Mouse (Mus musculus) neural tube, embryonic 12.5 days (tissue): ENCODE measurements around the gene Xlr5b. TPM values are rescaled to one million over a fixed set of nuclear protein-coding genes. Genes with fewer than 3 reads are reported as not detected.
"Not testable (repeated sequence)": the region's sequence is repeated elsewhere in the genome, so short reads cannot be mapped to it uniquely, and the experiment has no call there.

Source experiments
- ATAC-seq: fragments of 200-750 bp; cut with Nextera tagmentation; 2 replicates; pipeline ENCODE4 v1.8.0; 2017; ENCODE audit warnings: low read depth, mild to moderate bottlenecking, moderate TSS enrichment, moderate library complexity; ENCODE audit not compliant: low FRiP score
- H3K27ac ChIP-seq: fragments of 300-500 bp; sonication (generic); 2 replicates; pipeline ENCODE4 v1.5.1; 2016
- H3K27me3 ChIP-seq: fragments of 300-500 bp; sonication (generic); replicated peaks from 2 replicates; pipeline ENCODE4 v1.6.1; 2016; ENCODE audit warnings: mild to moderate bottlenecking
- H3K36me3 ChIP-seq: fragments of 300-500 bp; sonication (generic); 2 replicates; pipeline ENCODE4 v1.6.1; 2016; ENCODE audit warnings: mild to moderate bottlenecking
- H3K4me1 ChIP-seq: fragments of 300-500 bp; sonication (generic); 2 replicates; pipeline ENCODE4 v1.6.1; 2016
- H3K4me2 ChIP-seq: fragments of 300-500 bp; sonication (generic); replicated peaks from 2 replicates; pipeline ENCODE4 v1.6.1; 2016; ENCODE audit warnings: mild to moderate bottlenecking
- H3K4me3 ChIP-seq: fragments of 300-500 bp; sonication (generic); 2 replicates; pipeline ENCODE4 v1.5.1; 2016
- H3K9ac ChIP-seq: fragments of 300-500 bp; sonication (generic); 2 replicates; pipeline ENCODE4 v1.6.1; 2016; ENCODE audit warnings: mild to moderate bottlenecking
- H3K9me3 ChIP-seq: fragments of 300-500 bp; sonication (generic); 2 replicates; pipeline ENCODE4 v1.6.1; 2016; ENCODE audit warnings: mild to moderate bottlenecking
- WGBS: fragments of 180-500 bp; shearing (Covaris S2); methylation state at CpG from one replicate; pipeline ENCODE4 v1.1.7; 2016; 5-methylcytosine and 5-hydroxymethylcytosine counted together
- polyA plus RNA-seq: library from polyadenylated mRNA; unstranded; fragments of >200 nt; fragmentation: Nextera tagmentation; extraction: Ambion mirVana; gene quantifications from 2 replicates; pipeline ENCODE4 v1.2.1, GENCODE M21; 2016

Gene Xlr5b
- not detected in 2 replicates for polyA plus RNA-seq

- H3K27ac ChIP-seq, H3K4me3 ChIP-seq, H3K4me1 ChIP-seq, H3K4me2 ChIP-seq, H3K36me3 ChIP-seq, H3K27me3 ChIP-seq, H3K9me3 ChIP-seq, H3K9ac ChIP-seq, ATAC-seq: not testable (repeated sequence)
- no CpG with 5 or more reads among the region's 20 CpGs for WGBS
Measured at GRCm38 (mm10) chrX:73148496-73148895, at the start of gene Xlr5b. Gene Xlr5b, plus strand, starts transcription at chrX:73148796.

GRCm38 (mm10) chrX:73116747-73117146 lies 31.8 kb upstream of the Xlr5b start, which contains the start of gene Gm14685:
Gene Gm14685, plus strand, starts transcription at chrX:73117047.
- not testable (repeated sequence) for ATAC-seq, H3K9ac ChIP-seq, H3K4me2 ChIP-seq, H3K4me1 ChIP-seq, H3K4me3 ChIP-seq, H3K36me3 ChIP-seq, H3K27ac ChIP-seq, H3K9me3 ChIP-seq, H3K27me3 ChIP-seq
- no CpG with 5 or more reads among the region's 7 CpGs for WGBS

DNA sequence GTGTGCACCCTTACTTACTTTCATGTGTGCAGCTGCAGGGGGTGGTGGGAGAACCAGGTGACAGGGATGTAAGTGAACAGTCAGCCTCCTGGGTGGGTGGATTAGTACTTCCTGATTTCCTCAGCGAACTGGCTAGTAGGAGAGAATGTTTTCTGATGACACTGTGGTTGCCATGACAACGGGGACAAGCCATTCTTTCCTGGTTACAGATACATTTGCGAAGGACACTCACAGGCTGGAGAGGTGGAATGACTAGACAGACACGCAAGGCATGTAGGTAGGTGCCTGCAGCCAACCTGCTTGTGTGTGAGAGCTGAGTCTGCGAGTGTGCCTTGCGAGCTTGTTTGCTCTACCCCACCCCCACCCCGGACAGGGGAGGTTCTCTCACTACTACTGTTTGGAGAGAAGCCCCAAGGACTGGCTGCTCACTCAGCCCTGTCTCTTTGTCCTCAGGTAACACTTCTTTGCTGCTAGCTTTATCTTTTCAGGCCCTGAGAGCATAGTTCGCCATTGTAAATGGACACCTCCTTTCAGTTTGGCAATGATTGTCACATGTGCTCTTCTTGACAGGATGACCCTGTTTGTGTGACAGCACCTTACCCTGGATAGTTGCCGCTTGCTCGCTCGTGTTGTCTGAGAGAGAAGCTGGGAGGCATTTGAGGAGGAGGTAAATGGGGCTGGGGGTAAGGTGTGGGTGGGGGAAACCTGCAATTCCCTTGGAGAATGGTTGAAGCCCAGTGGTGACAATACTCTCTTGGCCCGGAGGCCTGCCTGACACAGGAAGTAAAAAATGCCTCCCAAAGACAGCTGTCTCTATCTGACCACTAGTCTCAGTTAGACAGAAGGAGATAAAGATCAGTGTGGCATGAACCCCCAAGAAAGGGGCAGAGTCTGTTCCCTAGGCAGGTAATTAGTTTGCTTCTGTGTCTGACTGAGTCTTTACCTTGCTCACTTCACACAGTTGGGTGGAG lies 25.5 kb upstream of the Xlr5b start:
- H3K36me3 ChIP-seq = not testable (repeated sequence)
- ATAC-seq = peak; percentile 17; the same call in 1 of the 2 replicates
- no CpG with 5 or more reads among the region's 12 CpGs for WGBS

GRCm38 (mm10) chrX:73143218-73143618 lies 5.4 kb upstream of the Xlr5b start:
- H3K36me3 ChIP-seq, H3K27me3 ChIP-seq, H3K9me3 ChIP-seq, H3K27ac ChIP-seq, H3K9ac ChIP-seq, H3K4me2 ChIP-seq, H3K4me3 ChIP-seq, H3K4me1 ChIP-seq: not testable (repeated sequence)
- peak; percentile 29; the same call in 1 of the 2 replicates for ATAC-seq
- WGBS = no CpG with 5 or more reads among the region's 7 CpGs

More for the DNA sequence above, 25.5 kb upstream of the Xlr5b start:
- not testable (repeated sequence) for H3K4me3 ChIP-seq, H3K4me1 ChIP-seq, H3K9me3 ChIP-seq, H3K27ac ChIP-seq, H3K27me3 ChIP-seq, H3K4me2 ChIP-seq, H3K9ac ChIP-seq

DNA sequence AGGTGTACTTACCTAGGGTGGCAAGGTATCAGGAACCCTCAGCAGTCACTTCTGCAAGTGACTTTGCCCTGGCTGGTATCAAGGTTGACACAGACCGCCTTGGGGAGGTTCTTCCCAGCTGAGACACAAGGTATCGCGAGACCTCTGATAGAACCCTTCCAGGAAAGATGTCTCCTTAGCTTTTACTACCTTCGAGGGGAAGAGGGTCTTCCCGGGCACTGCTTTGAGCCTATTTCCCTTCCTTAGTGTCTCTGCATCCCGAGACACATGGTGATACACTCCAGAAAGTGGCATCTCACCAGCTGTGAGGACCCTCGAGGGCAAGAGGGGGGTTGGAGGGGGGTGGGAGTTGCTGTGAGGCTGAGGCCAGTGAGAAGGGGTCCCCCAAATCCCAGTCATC lies 754 bp downstream of the Xlr5b start, which contains the start of gene DXBay18:
Gene DXBay18 (minus strand): TSS at position 101 of the 400 bp plus-strand sequence.
- not testable (repeated sequence) for H3K4me1 ChIP-seq

GRCm38 (mm10) chrX:73176889-73177288 lies 28.3 kb downstream of the Xlr5b start, which contains the start of gene Spin2d:
Gene Spin2d, minus strand, starts transcription at chrX:73176989.
- ATAC-seq, H3K4me1 ChIP-seq, H3K4me2 ChIP-seq, H3K27me3 ChIP-seq, H3K9ac ChIP-seq, H3K36me3 ChIP-seq, H3K27ac ChIP-seq, H3K9me3 ChIP-seq, H3K4me3 ChIP-seq: not testable (repeated sequence)
- WGBS = 87% methylated on average over 8 of the region's 15 CpGs

More for the DNA sequence above, 754 bp downstream of the Xlr5b start, which contains the start of gene DXBay18:
- not testable (repeated sequence) for H3K36me3 ChIP-seq, H3K9me3 ChIP-seq, H3K27me3 ChIP-seq, H3K9ac ChIP-seq, H3K27ac ChIP-seq, ATAC-seq, H3K4me3 ChIP-seq, H3K4me2 ChIP-seq
- no CpG with 5 or more reads among the region's 7 CpGs for WGBS

GRCm38 (mm10) chrX:73191934-73192333 lies 43.3 kb downstream of the Xlr5b start, which contains the start of gene Xlr3b:
Gene Xlr3b, plus strand, starts transcription at chrX:73192207.
- not testable (repeated sequence) for H3K27me3 ChIP-seq, H3K9ac ChIP-seq, H3K27ac ChIP-seq, H3K4me1 ChIP-seq, H3K9me3 ChIP-seq, H3K4me3 ChIP-seq, H3K36me3 ChIP-seq, H3K4me2 ChIP-seq
- 0 out of 2 replicates have a peak, but pooled peaks have one; percentile 33 for ATAC-seq
- WGBS = 81% methylated on average over 12 of the region's 12 CpGs

Other genes starting within 250 kb of the Xlr5b start
- gene Cetn2, start 230.4 kb upstream of the Xlr5b start, polyA plus RNA-seq = 84.6 and 94.1 TPM in 2 replicates
- gene Nsdhl, start 230.2 kb upstream of the Xlr5b start, polyA plus RNA-seq = 37.9 and 41.4 TPM in 2 replicates
- gene Zfp185, start 161.5 kb upstream of the Xlr5b start, polyA plus RNA-seq = 2.3 and 2.7 TPM in 2 replicates
- not detected in 2 replicates for gene Pnma5, start 111.7 kb upstream of the Xlr5b start, polyA plus RNA-seq
- gene Pnma3, start 84.0 kb upstream of the Xlr5b start, polyA plus RNA-seq = 0.99 and 1.1 TPM in 2 replicates
- gene Xlr4a, start 66.3 kb upstream of the Xlr5b start, polyA plus RNA-seq = 0.71 and 0.91 TPM in 2 replicates
- gene Xlr3a, start 51.7 kb upstream of the Xlr5b start, polyA plus RNA-seq = 3.7 and 4.1 TPM in 2 replicates
- gene Gm14685, start 31.7 kb upstream of the Xlr5b start, polyA plus RNA-seq = 0.23 and 0.26 TPM in 2 replicates
- gene DXBay18, start 654 bp downstream of the Xlr5b start, polyA plus RNA-seq = not detected in 2 replicates
- not detected in 2 replicates for gene Spin2d, start 28.2 kb downstream of the Xlr5b start, polyA plus RNA-seq
- 18.7 and 21.4 TPM in 2 replicates for gene Xlr3b, start 43.4 kb downstream of the Xlr5b start, polyA plus RNA-seq
- 0.37 and 0.57 TPM in 2 replicates for gene Xlr4b, start 65.5 kb downstream of the Xlr5b start, polyA plus RNA-seq
- gene F8a, start 79.5 kb downstream of the Xlr5b start, polyA plus RNA-seq = 23.9 and 26.1 TPM in 2 replicates
- gene Xlr4c, start 94.3 kb downstream of the Xlr5b start, polyA plus RNA-seq = 0.57 TPM in 1 of 2 replicates, not detected in the other
- 0.60 and 0.82 TPM in 2 replicates for gene Xlr3c, start 116.6 kb downstream of the Xlr5b start, polyA plus RNA-seq
- gene Xlr5a, start 144.2 kb downstream of the Xlr5b start, polyA plus RNA-seq = not detected in 2 replicates
- not detected in 2 replicates for gene Xlr5c, start 144.2 kb downstream of the Xlr5b start, polyA plus RNA-seq
- not detected in 2 replicates for gene Gm45015, start 188.0 kb downstream of the Xlr5b start, polyA plus RNA-seq
- gene Zfp275, start 193.8 kb downstream of the Xlr5b start, polyA plus RNA-seq = 15.6 and 15.7 TPM in 2 replicates
- not detected in 2 replicates for gene Gm18336, start 249.9 kb downstream of the Xlr5b start, polyA plus RNA-seq